Mouse (Mus musculus) neural tube, embryonic 13.5 days (tissue): ENCODE results near the gene Trpv2. TPM values are rescaled to one million over a fixed set of nuclear protein-coding genes. Genes with fewer than 3 reads are reported as not detected.

Experiments used
- ATAC-seq: fragments of 200-750 bp; cut with Nextera tagmentation; 2 replicates; pipeline ENCODE4 v1.8.0; 2017; ENCODE audit warnings: low read depth, mild to moderate bottlenecking, moderate TSS enrichment, moderate library complexity
- H3K27ac ChIP-seq: fragments of 300-500 bp; sonication (generic); replicated peaks from 2 replicates; pipeline ENCODE4 v1.5.1; 2015; ENCODE audit warnings: moderate library complexity, mild to moderate bottlenecking, inconsistent platforms
- H3K27me3 ChIP-seq: fragments of 300-500 bp; sonication (generic); 2 replicates; pipeline ENCODE4 v1.6.1; 2015; ENCODE audit warnings: mild to moderate bottlenecking, inconsistent platforms
- H3K36me3 ChIP-seq: fragments of 300-500 bp; sonication (generic); 2 replicates; pipeline ENCODE4 v1.6.1; 2015; ENCODE audit warnings: mild to moderate bottlenecking, inconsistent platforms
- H3K4me1 ChIP-seq: fragments of 300-500 bp; sonication (generic); replicated peaks from 2 replicates; pipeline ENCODE4 v1.6.1; 2015; ENCODE audit warnings: inconsistent platforms
- H3K4me2 ChIP-seq: fragments of 300-500 bp; sonication (generic); 2 replicates; pipeline ENCODE4 v1.6.1; 2015; ENCODE audit warnings: inconsistent platforms, mild to moderate bottlenecking, moderate library complexity
- H3K4me3 ChIP-seq: fragments of 300-500 bp; sonication (generic); 2 replicates; pipeline ENCODE4 v1.5.1; 2015; ENCODE audit warnings: mild to moderate bottlenecking, inconsistent platforms
- H3K9ac ChIP-seq: fragments of 300-500 bp; sonication (generic); 2 replicates; pipeline ENCODE4 v1.6.1; 2015; ENCODE audit warnings: moderate library complexity, mild to moderate bottlenecking, inconsistent platforms
- H3K9me3 ChIP-seq: fragments of 300-500 bp; sonication (generic); 2 replicates; pipeline ENCODE4 v1.6.1; 2016; ENCODE audit warnings: inconsistent platforms
- WGBS: fragments of 180-500 bp; shearing (Covaris S2); methylation state at CpG from one replicate; pipeline ENCODE4 v1.1.7; 2015; 5-methylcytosine and 5-hydroxymethylcytosine counted together
- polyA plus RNA-seq: library from polyadenylated mRNA; unstranded; fragments of >200 nt; fragmentation: Nextera tagmentation; extraction: Ambion mirVana; gene quantifications from 2 replicates; pipeline ENCODE4 v1.2.1, GENCODE M21; 2015

Gene Trpv2
- polyA plus RNA-seq, 1 experiment from 2014 or later = 25.0 TPM

DNA sequence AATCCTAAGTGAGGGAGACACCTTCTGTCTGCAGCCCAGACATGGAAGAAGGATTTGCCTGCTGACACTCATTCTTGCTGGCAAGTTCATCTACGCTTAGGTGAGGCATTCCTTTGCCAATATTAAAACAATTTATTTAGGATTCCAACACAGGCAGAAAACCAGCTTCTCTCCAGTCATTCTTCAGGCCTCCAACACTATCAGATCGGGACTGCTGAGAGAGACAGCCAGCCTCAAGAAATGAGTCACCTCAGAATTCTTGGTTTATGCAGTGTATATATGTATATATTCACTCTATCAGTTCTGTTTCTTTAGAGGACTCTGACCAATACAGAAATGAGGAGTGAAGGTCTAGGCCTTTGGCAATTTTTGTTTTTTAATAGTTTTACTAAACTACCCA is 10.7 kb upstream of the Trpv2 start:
- no peak overlapping the region for H3K4me3 ChIP-seq
- H3K4me2 ChIP-seq = no peak overlapping the region
- no peaks in the 10 kb centered on the region for H3K9me3 ChIP-seq
- H3K27me3 ChIP-seq = no peaks in the 10 kb centered on the region
- H3K27ac ChIP-seq = no peak overlapping the region
- ATAC-seq = no peak
- WGBS = 85% methylated on average over 2 of the region's 2 CpGs
- H3K4me1 ChIP-seq = 0 out of 2 replicates have a peak, but pooled peaks cover 5% of the 10 kb centered on the region
- no peak overlapping the region for H3K9ac ChIP-seq
- no peaks in the 10 kb centered on the region for H3K36me3 ChIP-seq

DNA sequence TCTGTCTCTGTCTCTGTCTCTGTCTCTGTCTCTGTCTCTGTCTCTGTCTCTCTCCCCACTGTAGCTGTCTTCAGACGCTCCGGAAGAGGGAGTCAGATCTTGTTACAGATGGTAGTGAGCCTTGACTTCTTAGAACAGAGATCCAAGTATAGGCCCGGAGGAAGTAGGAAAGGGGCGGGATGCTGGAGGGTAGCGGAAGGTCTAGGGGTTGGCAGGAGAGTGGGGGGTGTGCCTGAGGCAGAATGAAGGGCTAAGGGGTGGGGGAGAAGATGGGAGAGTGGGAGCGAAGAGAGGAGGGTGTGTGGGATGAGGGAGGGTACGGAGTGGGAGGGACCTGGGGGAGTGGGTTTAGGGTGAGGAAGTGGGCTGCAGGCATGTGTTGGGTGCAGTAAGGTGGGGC is 8.5 kb upstream of the Trpv2 start:
- 79% methylated on average over 7 of the region's 7 CpGs for WGBS
- Histone ChIP-seq H3K4me2 (no peak overlapping the region), H3K27me3 (no peaks in the 10 kb centered on the region), H3K27ac (no peak overlapping the region), H3K4me1 (0 out of 2 replicates have a peak, but pooled peaks cover under 1% of the 10 kb centered on the region), H3K9me3 (no peaks in the 10 kb centered on the region), H3K9ac (no peak overlapping the region), H3K4me3 (no peak overlapping the region), H3K36me3 (no peaks in the 10 kb centered on the region)
- no peak for ATAC-seq

DNA sequence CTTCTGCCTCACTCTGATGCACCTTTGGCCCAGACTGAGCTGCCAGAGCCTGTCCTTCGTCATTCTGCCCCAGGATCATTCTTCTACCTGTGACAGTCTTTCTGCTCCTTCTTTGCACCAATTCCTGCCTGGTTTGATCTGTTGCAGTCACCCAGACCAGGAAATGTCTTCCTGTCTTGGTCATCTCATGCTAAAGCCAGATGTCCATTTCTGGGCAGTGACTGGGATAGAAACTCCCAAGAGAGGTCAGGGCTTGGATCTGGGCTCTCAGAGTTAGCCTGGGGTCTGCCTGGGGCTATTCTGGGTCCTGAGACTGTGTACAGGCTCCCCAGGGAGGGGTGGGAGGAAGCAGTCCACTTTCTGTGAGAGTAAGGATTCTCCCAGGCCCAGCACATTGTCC is 8.1 kb upstream of the Trpv2 start:
- H3K9me3 ChIP-seq = no peaks in the 10 kb centered on the region
- no peak overlapping the region for H3K27ac ChIP-seq
- no peak for ATAC-seq
- no peaks in the 10 kb centered on the region for H3K4me1 ChIP-seq
- no peaks in the 10 kb centered on the region for H3K27me3 ChIP-seq
- no peak overlapping the region for H3K4me3 ChIP-seq
- H3K4me2 ChIP-seq = no peak overlapping the region
- no peaks in the 10 kb centered on the region for H3K36me3 ChIP-seq
- no peak overlapping the region for H3K9ac ChIP-seq
- WGBS = 70% methylated on average over 1 of the region's 1 CpGs

DNA sequence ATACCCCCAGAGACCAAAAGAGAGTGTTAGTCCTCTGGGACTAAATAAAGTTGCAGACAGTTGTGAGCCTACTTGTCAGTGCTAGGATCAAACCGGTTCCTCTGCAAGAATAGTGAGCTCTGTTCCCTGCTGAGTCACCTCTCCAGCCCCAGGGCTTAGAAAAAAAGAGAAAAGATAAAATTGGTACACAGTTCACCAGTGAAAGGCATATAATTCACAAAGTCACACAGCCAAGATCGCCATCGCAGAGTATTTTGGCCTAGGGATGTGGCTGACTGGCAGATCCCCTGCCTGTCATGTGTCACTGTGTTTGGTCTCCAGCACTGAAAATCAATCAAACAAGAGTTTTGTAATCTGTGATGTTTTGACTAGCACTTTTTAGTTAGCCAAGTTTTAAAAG is 6.0 kb upstream of the Trpv2 start:
- no peak for ATAC-seq
- 79% methylated on average over 3 of the region's 3 CpGs for WGBS
- H3K4me2 ChIP-seq = no peak overlapping the region

DNA sequence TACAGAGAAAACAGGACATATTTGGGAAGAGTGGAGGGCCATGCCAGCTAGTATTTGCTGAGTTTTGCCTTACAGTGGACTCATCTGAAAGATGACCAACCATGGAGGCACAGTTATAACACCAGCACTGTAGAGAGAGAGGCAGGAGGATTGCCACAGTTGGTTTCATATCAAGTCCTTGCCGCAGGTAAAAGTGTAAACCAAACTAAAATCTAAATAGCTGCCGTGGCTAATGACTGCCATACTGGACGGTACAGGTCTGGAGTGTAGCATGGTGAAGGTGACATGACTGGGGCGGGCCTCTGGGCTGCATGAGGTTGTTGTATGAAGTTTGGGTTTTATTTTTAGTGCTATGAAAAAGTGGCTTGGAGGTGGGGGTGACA is 408 bp downstream of the Trpv2 start:
- H3K9ac ChIP-seq = no peak overlapping the region
- H3K9me3 ChIP-seq = no peaks in the 10 kb centered on the region
- no peak for ATAC-seq
- no peak overlapping the region for H3K4me3 ChIP-seq
- H3K27me3 ChIP-seq = no peaks in the 10 kb centered on the region; the same call in 1 of the 2 replicates
- WGBS = 88% methylated on average over 4 of the region's 4 CpGs
- no peak overlapping the region for H3K4me2 ChIP-seq
- H3K27ac ChIP-seq = no peak overlapping the region
- no peaks in the 10 kb centered on the region for H3K36me3 ChIP-seq
- peaks cover 9% of the 10 kb centered on the region; the same call in 1 of the 2 replicates for H3K4me1 ChIP-seq

More for the DNA sequence above, 6.0 kb upstream of the Trpv2 start:
- H3K27ac ChIP-seq = no peak overlapping the region
- H3K27me3 ChIP-seq = no peaks in the 10 kb centered on the region
- no peak overlapping the region for H3K4me3 ChIP-seq
- H3K4me1 ChIP-seq = no peaks in the 10 kb centered on the region
- H3K9ac ChIP-seq = no peak overlapping the region
- no peaks in the 10 kb centered on the region for H3K9me3 ChIP-seq
- no peaks in the 10 kb centered on the region for H3K36me3 ChIP-seq

DNA sequence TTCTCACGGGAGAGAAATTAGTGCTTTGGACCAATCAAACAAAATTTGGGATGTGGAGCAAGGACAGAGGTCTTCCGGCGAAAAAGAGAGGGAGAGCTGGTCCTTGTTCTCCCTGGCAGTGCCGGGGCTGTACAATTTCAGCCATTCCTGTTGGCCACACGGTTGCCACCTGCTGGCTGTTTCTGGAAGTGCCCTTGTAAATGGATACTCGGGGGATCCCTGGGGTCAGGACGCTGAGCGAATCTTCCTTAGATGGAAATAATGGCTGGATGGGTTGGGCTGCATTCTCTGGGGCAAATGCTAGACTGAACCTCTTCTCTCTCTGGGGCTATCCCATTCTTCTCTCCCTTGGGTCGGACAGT is 992 bp downstream of the Trpv2 start:
- 3% methylated on average over 9 of the region's 9 CpGs for WGBS
- peaks cover 9% of the 10 kb centered on the region; the same call in 1 of the 2 replicates for H3K4me1 ChIP-seq
- peak overlapping the region; percentile 67 for H3K27ac ChIP-seq
- H3K4me3 ChIP-seq = peak overlapping the region; percentile 58
- H3K9me3 ChIP-seq = no peaks in the 10 kb centered on the region
- no peaks in the 10 kb centered on the region; the same call in 1 of the 2 replicates for H3K27me3 ChIP-seq
- no peaks in the 10 kb centered on the region for H3K36me3 ChIP-seq
- H3K4me2 ChIP-seq = peak overlapping the region; percentile 97
- H3K9ac ChIP-seq = peak overlapping the region; percentile 77
- peak; percentile 82 for ATAC-seq

DNA sequence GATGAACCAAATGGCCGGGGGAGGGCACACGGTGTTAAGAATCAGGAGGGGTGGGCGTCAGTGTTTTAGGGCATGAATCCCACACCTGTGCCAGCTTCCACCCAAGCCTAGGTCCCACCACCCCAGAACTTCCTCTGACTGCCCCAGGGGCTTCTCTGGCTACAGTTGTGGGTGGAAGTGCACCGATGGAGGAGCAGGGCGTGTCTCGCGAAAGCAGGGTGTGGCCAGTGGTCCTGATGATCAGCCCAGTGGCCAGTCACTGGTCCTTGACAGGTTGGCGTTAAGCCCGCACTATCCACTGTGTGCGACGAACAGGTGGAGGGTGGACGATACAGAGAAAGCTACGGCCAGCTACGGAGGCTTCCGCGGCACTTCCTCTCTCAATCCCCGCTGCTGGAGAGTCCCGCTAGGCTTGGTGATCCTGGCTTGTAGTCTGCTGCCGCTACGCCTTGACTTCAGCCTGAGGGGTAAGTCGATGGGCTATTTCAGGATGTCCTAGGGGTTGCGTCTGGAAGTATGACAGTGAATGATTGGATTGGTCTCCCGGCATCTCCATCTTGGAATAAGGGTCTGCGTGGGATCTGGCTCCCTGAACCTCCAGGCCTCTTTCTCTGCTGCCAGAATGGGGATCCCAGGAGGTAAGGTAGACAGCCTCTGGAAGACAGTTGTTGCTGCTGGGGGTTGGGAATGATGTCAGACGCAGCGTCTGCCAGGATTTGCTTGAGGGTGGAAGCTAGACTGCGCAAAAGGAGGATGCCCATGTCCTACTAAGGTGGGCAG is 1.6 kb downstream of the Trpv2 start:
- H3K27me3 ChIP-seq = no peaks in the 10 kb centered on the region; the same call in 1 of the 2 replicates
- 5% methylated on average over 27 of the region's 27 CpGs for WGBS
- 0 out of 2 replicates have a peak, but pooled peaks cover 2% of the 10 kb centered on the region for H3K36me3 ChIP-seq
- H3K4me2 ChIP-seq = peak overlapping the region; percentile 97
- ATAC-seq = peak; percentile 71
- peak overlapping the region; percentile 67 for H3K27ac ChIP-seq
- peaks cover 12% of the 10 kb centered on the region; the same call in 1 of the 2 replicates for H3K4me1 ChIP-seq
- H3K4me3 ChIP-seq = peak overlapping the region; percentile 58
- H3K9me3 ChIP-seq = no peaks in the 10 kb centered on the region
- H3K9ac ChIP-seq = peak overlapping the region; percentile 77

DNA sequence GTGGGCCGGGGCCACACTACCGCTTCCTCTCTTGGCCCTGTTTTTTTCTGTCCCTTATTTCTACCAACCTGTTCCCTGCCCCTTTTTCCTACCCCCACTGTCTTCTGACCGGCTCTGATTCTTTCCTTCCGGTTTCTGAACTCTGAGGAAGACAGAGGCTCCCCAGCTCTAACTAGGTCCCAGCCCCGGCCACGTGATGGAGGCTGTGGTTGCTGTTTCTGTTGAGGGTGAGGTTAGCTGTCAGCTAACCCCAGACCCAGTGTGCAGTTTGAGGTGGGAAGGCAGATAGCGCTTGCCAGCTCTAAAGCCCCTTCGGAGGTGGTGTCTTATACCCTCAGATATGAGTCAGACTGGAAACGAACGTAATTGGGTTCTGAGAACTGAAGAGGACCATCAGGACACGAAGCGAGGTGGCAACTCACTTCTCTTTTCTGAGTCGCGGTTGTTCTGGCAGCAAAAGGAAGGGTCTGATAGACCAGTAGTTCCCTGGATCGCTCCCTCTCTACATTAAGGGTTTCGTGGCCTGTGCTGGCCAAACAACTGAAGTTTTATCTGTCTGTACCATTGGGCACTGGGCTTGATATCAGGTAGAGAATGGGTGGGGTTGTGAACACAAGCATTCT is 2.4 kb downstream of the Trpv2 start:
- Histone ChIP-seq H3K9ac (peak overlapping the region; percentile 77), H3K36me3 (0 out of 2 replicates have a peak, but pooled peaks cover 5% of the 10 kb centered on the region), H3K4me3 (peak overlapping the region; percentile 58), H3K27me3 (no peaks in the 10 kb centered on the region; the same call in 1 of the 2 replicates), H3K4me2 (peak overlapping the region; percentile 97), H3K27ac (peak overlapping the region; percentile 67), H3K9me3 (no peaks in the 10 kb centered on the region), H3K4me1 (peaks cover 14% of the 10 kb centered on the region; the same call in 1 of the 2 replicates)
- 70% methylated on average over 16 of the region's 16 CpGs for WGBS
- no peak for ATAC-seq

DNA sequence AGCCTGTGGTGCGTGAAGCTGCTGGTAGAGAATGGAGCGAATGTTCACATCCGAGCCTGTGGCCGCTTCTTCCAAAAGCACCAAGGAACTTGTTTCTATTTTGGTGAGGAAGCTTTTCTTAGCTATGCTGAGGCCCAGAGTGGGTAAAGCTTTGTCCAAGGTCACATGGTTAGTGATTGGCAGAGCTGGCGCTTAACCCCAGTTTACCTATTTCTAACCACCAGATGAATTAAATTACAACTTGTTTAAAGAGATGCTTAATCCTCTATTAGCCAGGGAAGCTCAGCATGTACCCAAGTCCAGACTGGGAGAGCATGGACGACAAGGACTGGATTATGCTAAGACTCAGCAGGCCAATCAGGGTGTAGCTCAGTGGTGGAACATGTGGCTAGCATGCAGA is 8.7 kb downstream of the Trpv2 start:
- 82% methylated on average over 6 of the region's 6 CpGs for WGBS
- no peak for ATAC-seq
- no peak overlapping the region for H3K9ac ChIP-seq

DNA sequence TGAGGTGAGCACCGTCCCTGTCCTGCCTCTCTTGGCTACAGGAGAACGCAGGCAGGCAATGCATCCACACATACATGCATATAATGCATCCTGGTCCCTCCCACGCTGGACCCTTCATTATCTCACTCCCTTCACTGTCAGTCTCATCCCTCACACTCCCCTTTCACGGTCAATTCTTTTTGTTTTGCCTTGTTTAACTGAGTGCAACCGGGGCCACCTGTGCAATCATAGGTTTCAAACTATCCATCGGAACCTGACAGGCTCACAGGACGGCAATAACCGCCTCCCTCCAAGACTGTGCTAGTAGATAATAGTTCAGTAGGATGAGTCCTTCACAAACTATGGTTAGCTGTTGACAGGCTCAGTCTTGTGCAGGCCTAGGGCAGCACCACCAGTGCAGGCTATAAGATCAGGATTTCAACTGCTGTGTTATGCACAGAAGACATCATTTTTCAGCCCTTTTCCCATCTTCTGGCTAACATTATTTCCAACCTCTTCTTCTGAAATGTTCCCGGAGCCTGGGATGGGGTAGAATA is 10.5 kb downstream of the Trpv2 start:
- ATAC-seq = no peak
- H3K27me3 ChIP-seq = no peaks in the 10 kb centered on the region
- H3K9ac ChIP-seq = no peak overlapping the region
- H3K4me3 ChIP-seq = no peak overlapping the region
- 0 out of 2 replicates have a peak, but pooled peaks cover 5% of the 10 kb centered on the region for H3K4me1 ChIP-seq
- H3K36me3 ChIP-seq = peaks cover 17% of the 10 kb centered on the region
- H3K4me2 ChIP-seq = no peak overlapping the region
- H3K9me3 ChIP-seq = no peaks in the 10 kb centered on the region
- no peak overlapping the region for H3K27ac ChIP-seq
- WGBS = 81% methylated on average over 9 of the region's 9 CpGs

More for the DNA sequence above, 8.7 kb downstream of the Trpv2 start:
- Histone ChIP-seq H3K27me3 (no peaks in the 10 kb centered on the region), H3K4me3 (no peak overlapping the region), H3K36me3 (peaks cover 17% of the 10 kb centered on the region), H3K27ac (no peak overlapping the region), H3K4me2 (no peak overlapping the region), H3K4me1 (0 out of 2 replicates have a peak, but pooled peaks cover 5% of the 10 kb centered on the region), H3K9me3 (no peaks in the 10 kb centered on the region)

DNA sequence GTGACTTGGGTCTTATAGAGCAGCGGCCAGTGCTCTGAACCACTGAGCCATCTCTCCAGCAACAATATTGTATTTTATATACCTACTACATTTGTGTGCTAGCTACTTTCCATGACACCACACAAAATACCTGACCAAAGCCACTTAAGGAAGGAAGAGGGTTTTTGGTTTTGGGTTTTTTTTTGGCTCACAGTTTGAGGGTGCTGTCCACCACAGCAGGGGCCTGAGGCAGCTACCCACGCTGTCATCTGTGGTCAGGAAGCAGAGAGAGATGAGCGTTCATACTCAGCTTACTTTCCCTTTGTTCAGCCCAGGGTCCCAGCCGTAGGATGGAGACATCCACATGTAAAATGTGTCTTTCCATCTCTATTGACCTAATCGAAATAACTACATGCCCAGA is 12.7 kb downstream of the Trpv2 start:
- Histone ChIP-seq H3K4me2 (no peak overlapping the region), H3K9ac (no peak overlapping the region), H3K27ac (no peak overlapping the region), H3K27me3 (no peaks in the 10 kb centered on the region), H3K9me3 (no peaks in the 10 kb centered on the region), H3K4me1 (no peaks in the 10 kb centered on the region), H3K36me3 (peaks cover 12% of the 10 kb centered on the region), H3K4me3 (no peak overlapping the region)
- WGBS = 86% methylated on average over 5 of the region's 5 CpGs
- no peak for ATAC-seq

DNA sequence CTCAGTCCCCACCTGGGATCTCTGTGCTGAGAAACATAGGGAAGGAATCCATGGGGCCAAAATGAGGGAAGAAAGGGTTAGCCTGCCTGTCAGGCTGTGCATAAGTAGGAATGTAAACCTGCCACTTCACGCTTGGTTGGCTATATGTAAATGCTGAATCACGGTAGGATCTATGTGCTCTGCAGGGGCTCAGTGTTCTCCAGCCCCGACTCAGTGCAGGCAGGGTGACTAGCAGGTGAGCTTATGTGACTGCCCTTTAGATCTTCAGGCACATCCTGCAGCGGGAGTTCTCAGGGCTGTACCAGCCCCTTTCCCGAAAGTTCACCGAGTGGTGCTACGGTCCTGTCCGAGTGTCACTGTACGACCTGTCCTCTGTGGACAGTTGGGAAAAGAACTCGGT is 15.1 kb downstream of the Trpv2 start:
- Histone ChIP-seq H3K9ac (no peak overlapping the region), H3K27ac (no peak overlapping the region), H3K4me1 (no peaks in the 10 kb centered on the region), H3K27me3 (no peaks in the 10 kb centered on the region), H3K36me3 (peaks cover 12% of the 10 kb centered on the region), H3K4me2 (no peak overlapping the region), H3K9me3 (no peaks in the 10 kb centered on the region), H3K4me3 (no peak overlapping the region)
- WGBS = 79% methylated on average over 10 of the region's 10 CpGs
- no peak for ATAC-seq
